Mouse (Mus musculus) urinary bladder, postnatal 10 days (tissue): ENCODE results near the gene Ntn1.

Experiments used
- DNase-seq: peaks from one replicate; pipeline ENCODE4 v3.0.0; 2022; ENCODE audit warnings: low spot score

Ntn1 gene

GRCm38 (mm10) chr11:68210714-68211113 lies 189.9 kb downstream of the Ntn1 start:
- no peak for DNase-seq

GRCm38 (mm10) chr11:68209506-68209905 lies 191.1 kb downstream of the Ntn1 start:
- DNase-seq: no peak

GRCm38 (mm10) chr11:68208582-68208981 lies 192.0 kb downstream of the Ntn1 start:
- DNase-seq: no peak

GRCm38 (mm10) chr11:68208023-68208422 lies 192.6 kb downstream of the Ntn1 start:
- DNase-seq: no peak

- DNase-seq: no peak
Measured at GRCm38 (mm10) chr11:68205572-68206229, 194.9 kb downstream of the Ntn1 start.

- no peak for DNase-seq
Measured at GRCm38 (mm10) chr11:68204407-68204806, 196.2 kb downstream of the Ntn1 start.

- no peak for DNase-seq
Measured at GRCm38 (mm10) chr11:68203658-68204315, 196.8 kb downstream of the Ntn1 start.

- DNase-seq: no peak
Measured at GRCm38 (mm10) chr11:68202561-68202960, 198.1 kb downstream of the Ntn1 start.

GRCm38 (mm10) chr11:68201811-68202459 lies 198.7 kb downstream of the Ntn1 start:
- DNase-seq: no peak

GRCm38 (mm10) chr11:68201063-68201462 lies 199.6 kb downstream of the Ntn1 start:
- DNase-seq: no peak

- no peak for DNase-seq
Measured at GRCm38 (mm10) chr11:68200500-68200899, 200.1 kb downstream of the Ntn1 start.

- DNase-seq: no peak
Measured at GRCm38 (mm10) chr11:68199801-68200423, 200.7 kb downstream of the Ntn1 start.

- DNase-seq: no peak
Measured at GRCm38 (mm10) chr11:68199103-68199502, 201.5 kb downstream of the Ntn1 start.

GRCm38 (mm10) chr11:68198696-68199095 lies 201.9 kb downstream of the Ntn1 start:
- DNase-seq: no peak

- no peak for DNase-seq
Measured at GRCm38 (mm10) chr11:68197471-68197870, 203.2 kb downstream of the Ntn1 start.

- DNase-seq: no peak
Measured at GRCm38 (mm10) chr11:68196566-68196965, 204.1 kb downstream of the Ntn1 start.

GRCm38 (mm10) chr11:68195693-68196176 lies 204.9 kb downstream of the Ntn1 start:
- no peak for DNase-seq

- DNase-seq: no peak
Measured at GRCm38 (mm10) chr11:68195168-68195567, 205.5 kb downstream of the Ntn1 start.

- no peak for DNase-seq
Measured at GRCm38 (mm10) chr11:68190849-68191248, 209.8 kb downstream of the Ntn1 start.

- no peak for DNase-seq
Measured at GRCm38 (mm10) chr11:68188695-68189201, 211.9 kb downstream of the Ntn1 start.

GRCm38 (mm10) chr11:68187242-68187641 lies 213.4 kb downstream of the Ntn1 start:
- DNase-seq: no peak

GRCm38 (mm10) chr11:68185647-68186046 lies 215.0 kb downstream of the Ntn1 start:
- no peak for DNase-seq
